Mouse (Mus musculus) adrenal gland, postnatal 25 days (tissue): ENCODE measurements around the gene Rsph9. TPM values are rescaled to one million over a fixed set of nuclear protein-coding genes. Genes with fewer than 3 reads are reported as not detected.

ENCODE experiments used
- DNase-seq: peaks from one replicate; pipeline ENCODE4 v3.0.0; 2021; ENCODE audit warnings: mixed read lengths
- total RNA-seq: library from RNA; stranded (reverse); gene quantifications from 2 replicates; pipeline ENCODE4 v1.2.3, GENCODE M21; 2021

Gene Rsph9
- total RNA-seq, 1 experiment from 2014 or later, result 7.6 TPM

DNA sequence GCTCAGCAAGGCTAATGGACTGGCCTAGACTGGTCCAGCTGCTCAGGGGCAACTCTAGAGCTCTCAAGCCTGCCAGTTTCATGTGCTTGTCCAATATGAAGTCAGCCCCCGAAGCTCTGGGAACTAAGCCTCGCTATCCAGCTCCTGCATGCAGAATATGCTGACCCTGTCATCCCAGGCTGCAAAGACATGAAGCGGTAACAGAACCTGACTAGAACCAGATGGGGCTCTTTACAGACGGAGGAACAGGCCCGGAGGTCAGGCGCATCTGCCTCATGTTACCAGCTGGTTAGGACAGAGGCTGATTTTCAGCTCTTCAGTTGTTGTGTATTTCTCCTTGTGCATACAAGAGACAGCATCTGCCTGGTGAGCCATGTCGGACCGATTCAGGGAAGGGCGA, 42.1 kb downstream of the Rsph9 start:
- no peak for DNase-seq

DNA sequence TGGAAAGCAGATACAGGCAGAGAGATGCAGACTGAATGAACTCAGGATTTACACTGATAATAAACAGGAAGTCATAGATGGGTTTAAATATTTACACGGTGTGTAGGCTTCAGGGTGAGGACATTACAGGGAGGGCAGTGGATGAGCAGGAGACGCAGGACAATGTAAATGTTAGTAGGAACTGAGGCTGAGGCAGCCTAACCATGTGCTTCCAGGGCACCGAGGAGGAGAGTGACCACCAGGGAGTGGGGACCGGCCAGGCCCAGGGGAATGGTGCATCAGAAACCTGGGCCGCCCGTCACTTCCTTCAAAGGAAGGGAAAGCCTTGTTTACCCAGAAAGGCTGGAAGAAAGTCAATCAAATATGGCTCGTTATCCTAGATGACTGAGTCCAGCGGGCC, 45.5 kb downstream of the Rsph9 start:
- no peak for DNase-seq

DNA sequence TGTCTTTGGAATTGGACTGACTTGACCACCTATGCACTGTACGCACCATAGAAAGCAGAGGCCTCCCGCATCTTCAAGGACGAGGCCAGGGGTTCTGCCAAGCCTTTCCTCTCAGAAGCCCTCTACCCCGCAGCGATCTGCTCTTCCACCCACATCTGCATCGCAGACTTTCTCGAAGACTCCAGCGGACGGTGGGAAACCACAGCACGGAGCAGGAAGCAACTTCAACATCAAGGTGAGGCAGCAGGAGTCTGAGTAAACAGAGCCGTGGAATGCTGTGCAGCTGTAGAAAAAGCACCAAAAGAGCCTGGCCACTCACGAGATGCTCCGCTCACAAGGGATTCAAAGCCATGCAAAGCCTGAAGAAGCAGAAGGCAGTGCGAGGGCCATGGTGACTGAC, 52.1 kb downstream of the Rsph9 start:
- no peak for DNase-seq

DNA sequence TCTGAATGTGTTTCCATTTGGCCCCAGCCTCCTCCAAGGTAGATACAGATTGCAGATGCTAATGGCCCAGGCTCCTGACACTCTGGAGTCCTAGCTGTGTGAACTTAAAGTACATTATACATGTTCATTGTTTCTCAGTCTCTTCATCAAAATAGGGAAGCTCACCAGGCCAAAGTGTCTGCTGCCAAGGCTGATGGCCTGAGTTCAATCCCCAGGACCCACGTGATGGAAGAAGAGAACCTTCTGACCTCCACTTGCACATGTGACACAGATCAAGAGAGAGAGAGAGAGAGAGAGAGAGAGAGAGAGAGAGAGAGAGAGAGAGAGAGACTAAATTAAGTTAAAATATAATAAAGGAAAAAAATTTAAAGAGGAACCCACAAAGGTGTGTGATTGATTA, 52.7 kb downstream of the Rsph9 start:
- DNase-seq, result no peak

DNA sequence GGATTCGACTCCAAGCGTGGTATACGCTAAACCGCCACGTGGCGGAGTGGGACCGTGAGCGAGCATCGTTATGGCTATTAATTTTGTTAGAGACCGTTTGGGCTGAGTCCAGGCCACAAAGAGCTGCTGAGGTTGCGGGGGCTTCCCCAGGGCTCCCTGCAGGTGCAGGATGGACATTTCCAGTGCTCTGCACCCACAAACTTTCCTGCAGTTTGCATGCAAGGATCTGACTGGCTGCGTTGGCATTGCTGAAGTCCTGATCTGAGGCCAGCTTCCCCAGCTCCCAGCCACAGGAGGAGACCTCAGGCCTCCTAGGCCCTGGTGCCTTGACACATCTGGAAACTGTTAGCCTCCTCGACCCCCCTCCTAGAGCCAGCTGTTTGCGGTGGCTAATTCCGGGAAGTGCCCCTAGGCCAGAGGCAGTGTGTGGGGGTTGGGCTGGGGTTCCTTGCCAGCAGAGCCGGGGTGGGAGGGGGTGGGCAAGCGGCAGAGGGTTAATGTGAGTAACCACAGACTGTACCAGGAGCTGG, 57.6 kb downstream of the Rsph9 start:
- DNase-seq, result no peak

DNA sequence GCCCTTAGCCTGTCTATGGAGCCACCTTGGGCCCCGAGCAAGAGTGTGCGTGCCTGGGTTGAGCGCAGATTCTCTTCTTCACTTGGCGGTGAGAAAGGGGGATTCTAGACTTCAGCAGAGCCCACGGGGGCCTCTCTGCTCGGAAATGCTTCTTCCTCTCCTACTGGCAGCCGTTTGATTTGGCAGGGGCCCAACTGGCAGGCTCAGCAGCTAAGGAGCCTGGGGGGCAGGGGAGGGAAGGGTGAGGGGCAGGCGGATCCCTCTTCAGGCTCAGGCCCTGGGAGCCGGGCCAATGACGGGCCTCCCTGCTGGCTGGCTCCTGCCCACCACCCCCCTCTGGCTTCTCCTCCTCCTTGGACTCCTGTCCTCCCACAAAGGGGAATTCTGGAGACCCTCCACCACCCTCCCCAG, 59.9 kb downstream of the Rsph9 start:
- peak; percentile 82 for DNase-seq

DNA sequence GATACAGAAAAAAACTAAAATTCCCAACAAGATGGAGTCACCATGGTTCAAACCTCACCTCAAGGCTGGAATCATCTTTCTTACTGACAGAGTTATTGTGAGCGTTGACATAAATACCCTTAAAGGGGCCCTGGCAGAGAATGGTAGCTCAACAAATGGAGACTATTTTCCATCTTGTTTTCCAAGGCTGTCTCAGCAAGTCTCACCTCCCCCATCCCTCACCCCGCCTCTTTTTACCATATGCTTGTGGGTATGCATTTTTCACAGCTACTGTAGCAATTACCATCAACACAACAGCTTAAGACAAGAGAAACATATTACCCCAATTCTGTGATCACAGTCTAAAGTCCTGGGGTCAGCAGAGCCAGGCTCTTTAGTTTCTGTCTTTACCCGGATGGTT, 60.6 kb downstream of the Rsph9 start:
- no peak for DNase-seq

DNA sequence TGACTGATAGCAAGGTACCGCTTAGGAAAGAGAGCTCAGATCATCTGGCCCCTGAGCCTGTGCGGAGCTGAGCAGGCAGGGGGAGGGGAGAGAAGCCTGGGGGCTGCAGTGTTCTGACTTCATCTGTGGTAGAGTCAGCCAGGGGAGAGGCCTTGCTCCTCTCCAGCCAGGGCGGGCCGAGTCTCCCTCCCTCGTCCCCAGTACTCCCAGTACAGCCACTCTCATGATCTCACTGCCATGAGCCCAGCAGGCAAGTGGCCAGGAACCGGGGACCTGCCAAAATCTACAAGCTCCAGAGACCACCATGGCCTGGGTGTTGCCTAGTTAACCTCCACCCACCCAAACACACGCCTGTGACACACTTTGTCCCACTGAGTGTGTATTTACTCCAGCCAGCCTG, 62.4 kb downstream of the Rsph9 start:
- no peak for DNase-seq

DNA sequence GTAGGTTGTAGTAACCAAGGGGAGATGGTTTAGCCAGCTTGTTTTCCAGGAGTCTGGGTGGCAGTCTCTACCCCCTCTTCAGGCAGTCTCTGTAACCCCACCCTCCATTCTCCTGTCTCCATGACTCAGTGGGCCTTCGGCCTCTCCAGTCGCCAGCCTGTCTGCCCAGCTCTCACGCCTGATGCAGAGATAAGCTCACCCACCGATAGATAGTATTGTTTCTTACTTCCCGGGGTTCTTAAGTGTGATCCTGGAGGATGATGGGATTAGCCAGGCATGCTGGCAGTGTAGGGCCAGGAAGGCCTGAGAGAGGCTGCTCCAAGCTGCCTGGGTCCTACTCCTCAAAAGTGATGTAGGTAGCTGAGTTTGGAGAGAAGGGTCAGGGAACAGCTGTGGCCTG, 63.0 kb downstream of the Rsph9 start:
- DNase-seq, result no peak

DNA sequence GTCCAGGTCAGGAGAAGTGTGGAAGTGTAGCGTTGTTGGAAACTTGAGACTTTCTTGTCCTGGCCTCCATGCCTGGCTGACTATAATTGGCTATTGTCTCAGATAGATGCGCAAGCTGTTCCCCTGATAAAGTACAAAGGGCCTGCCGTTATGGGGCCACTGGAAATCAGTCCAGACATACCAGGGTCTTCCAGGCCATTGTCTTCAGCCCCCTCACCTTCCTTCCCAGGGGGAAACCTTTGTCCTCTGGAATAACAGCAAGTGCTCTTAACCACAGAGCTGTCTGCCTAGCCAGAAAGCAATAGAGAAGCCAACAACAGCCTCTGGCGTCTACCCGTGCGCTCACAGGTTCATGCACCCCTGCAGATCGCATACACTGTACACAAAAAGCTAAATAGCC, 63.6 kb downstream of the Rsph9 start:
- DNase-seq, result no peak

DNA sequence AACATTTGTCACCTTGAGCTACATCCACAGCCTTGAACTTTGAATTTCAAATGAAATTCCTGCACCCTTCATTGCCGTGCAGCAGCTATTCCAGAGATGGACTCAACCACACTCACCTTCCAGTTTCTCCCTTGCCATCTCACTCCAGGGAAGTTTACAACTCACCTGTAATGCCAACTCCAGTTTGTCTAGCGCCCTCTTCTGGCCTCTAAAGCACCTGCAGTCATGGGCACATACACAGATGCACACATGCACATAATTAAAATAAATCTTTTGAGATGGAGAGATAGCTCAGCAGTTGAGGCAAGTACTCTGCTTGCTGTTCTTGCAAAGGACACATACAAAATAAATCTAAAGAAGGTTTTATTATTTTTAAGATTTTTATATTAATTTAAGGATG, 65.0 kb downstream of the Rsph9 start:
- DNase-seq, result no peak

DNA sequence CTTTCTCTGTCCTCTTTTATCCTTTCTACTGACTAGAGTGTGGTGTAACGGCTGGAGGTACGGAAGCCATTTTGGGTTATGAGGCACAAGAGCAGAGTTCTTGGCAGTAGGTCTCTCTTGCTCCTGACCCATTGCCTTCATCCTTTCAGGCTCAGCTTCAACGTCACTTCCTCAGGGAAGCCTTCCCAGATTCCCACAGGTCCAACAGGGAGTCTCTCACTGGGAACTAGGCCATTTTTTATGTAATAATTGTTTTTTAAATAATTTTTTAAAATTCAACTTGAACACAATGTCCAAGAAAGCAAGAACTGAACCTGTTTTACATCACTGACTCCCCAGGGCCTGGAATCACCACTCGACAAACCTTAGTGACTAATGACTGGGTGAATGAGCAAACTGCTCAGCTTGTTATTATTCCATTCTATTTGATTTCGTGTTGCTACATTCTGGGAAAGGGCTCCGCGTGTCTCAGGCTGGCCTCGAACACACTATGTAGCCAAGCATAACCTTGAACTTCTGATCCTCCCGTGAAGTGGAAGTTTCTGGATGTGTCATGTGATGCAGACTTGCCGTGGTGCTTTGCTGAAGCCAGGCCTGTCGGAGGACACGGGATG, 66.0 kb downstream of the Rsph9 start:
- no peak for DNase-seq

DNA sequence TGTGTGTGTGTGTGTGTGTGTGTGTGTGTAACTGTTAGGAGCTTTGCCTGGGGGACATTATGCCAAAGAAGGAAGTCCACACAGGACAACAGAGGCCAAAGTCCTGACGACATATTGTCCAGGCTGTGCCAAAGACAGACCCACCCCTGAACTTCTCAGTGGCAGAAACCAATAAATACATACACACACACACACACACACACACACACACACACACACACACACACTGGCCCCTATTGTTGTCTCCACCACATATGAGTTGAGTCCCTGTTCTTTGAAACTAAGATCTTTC, 67.8 kb downstream of the Rsph9 start:
- no peak for DNase-seq

DNA sequence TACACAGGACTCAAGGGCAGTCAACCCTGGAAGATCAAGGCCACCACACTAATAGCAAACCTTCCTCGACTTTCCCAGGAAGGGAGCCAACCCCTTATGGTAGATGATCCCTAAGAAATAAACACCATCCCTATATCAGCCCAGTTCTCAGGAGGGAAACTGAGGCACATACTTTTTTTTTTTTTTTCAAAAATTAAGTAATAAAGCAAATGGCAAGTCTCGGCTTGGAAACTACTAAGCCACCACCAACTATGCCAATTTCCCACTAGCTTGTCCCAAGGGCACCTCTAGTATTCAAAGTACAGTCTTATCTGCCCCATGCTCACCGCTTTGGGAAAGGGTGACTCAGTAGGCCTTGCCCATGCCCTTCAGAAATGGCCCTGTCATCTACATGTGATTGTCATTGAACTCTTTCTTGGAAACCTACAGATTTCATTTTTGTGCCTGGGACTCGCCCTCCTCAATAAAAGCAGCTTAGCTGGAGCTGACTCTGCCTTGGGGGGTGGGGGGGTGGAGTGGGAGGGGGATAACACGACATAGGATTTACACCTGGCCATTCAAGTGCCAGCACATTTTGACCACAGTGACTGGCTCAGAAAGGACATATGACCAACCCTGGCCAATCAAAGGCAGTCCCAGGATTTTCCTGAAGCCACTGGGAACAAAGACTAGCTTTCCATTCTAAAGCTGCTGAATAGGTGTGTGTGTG, 68.3 kb downstream of the Rsph9 start:
- DNase-seq, result peak; percentile 32

DNA sequence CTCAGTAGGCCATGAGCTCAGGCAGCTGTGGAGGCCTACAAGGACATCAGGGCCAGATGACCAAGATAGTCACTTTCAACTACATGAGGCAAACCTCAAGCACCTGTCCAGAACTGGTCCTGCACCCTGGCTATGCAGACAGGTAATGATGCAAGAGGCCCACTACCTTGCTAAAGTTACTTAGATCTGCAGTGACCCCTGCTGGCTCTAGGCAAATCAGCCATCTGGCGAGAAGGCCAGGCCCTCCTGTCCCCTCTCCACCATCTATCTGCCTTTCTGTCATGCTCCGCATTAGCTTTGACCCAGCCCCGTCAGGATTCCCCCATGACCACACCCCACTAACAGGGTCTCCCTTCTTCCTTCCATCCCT, 68.9 kb downstream of the Rsph9 start:
- peak; percentile 30 for DNase-seq

DNA sequence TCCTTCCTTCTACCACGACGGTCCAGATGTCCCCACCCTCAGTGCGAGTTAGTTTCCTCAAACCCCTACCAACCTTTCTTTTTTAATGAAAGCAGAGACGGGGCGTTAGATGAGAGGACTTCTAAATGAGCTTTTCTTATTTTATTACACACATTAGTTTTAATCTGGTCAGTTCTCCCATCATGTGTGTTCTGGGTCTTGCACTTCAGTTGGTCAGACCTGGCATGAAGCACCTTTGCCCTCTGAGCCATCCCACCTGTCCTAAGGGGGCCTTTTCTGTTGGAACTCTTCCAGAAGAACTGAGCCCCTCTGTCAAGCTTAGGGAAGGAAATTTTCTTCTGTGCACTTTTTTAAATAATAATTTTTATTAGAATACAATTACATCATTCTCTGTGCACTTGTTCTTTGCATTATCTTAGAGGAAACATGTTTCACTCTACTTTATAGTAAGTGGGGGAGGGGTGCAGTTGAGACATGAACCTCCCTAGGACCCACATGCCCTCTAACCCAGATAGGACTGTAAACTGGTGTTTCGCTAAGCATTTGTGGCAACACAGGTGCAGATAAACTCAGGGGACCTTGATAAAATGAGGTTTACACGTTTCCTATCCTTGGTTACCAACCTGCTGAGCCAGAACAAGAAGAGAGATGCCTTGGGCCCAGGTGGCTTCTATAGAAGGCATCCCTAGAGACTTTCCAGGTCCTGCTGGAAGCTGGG, 69.5 kb downstream of the Rsph9 start:
- DNase-seq, result no peak

DNA sequence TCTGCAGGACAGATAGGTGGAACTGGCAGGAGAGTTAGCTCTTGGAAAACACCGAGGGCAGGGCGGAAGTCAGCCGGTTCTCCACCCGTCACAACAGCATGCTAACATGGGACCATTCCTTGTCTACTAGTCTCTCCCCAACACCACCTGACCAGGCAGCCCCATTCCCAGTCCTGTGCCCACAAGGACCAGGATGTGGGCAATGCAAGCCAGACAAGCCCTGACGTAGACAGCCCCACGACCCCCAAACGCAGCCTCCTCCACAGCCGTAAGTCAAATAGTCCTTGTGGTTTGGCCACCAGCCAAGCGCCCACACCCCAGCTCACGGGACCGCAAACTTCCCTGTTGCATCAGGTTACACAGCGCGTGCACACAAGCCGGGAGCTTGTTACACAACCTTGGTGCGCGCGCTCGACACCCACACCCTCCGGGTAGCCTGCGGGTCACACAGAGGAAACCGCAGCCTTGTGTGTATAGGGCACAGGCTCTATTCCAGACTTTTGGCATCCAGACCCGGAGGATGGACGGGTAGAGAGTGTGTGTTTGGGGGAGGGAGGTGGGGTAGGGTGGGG, 70.2 kb downstream of the Rsph9 start:
- DNase-seq, result peak; percentile 73

Other genes starting within 250 kb of the Rsph9 start
- gene Vegfa, start 111.8 kb downstream of the Rsph9 start, total RNA-seq, result 429 and 459 TPM in 2 replicates
- 107 and 108 TPM in 2 replicates for gene Mrps18a, start 33.2 kb downstream of the Rsph9 start, total RNA-seq
- gene Mad2l1bp, start 9.3 kb upstream of the Rsph9 start, total RNA-seq, result 18.3 and 20.6 TPM in 2 replicates
- gene Gtpbp2, start 16.8 kb upstream of the Rsph9 start, total RNA-seq, result 101 and 112 TPM in 2 replicates
- gene Polh, start 58.4 kb upstream of the Rsph9 start, total RNA-seq, result 43.2 and 44.9 TPM in 2 replicates
- gene Xpo5, start 58.6 kb upstream of the Rsph9 start, total RNA-seq, result 83.4 and 92.1 TPM in 2 replicates
- 96.4 and 123 TPM in 2 replicates for gene Polr1c, start 103.8 kb upstream of the Rsph9 start, total RNA-seq
- gene Yipf3, start 103.9 kb upstream of the Rsph9 start, total RNA-seq, result 169 and 208 TPM in 2 replicates
- gene Lrrc73, start 109.3 kb upstream of the Rsph9 start, total RNA-seq, result 5.3 and 6.6 TPM in 2 replicates
- gene Tjap1, start 138.8 kb upstream of the Rsph9 start, total RNA-seq, result 66.6 and 69.7 TPM in 2 replicates
- gene Dlk2, start 153.2 kb upstream of the Rsph9 start, total RNA-seq, result 1.00 TPM in 1 of 2 replicates, not detected in the other
- 12.8 and 14.5 TPM in 2 replicates for gene Abcc10, start 184.1 kb upstream of the Rsph9 start, total RNA-seq
- gene Zfp318, start 239.5 kb upstream of the Rsph9 start, total RNA-seq, result 34.7 and 38.3 TPM in 2 replicates